Mouse (Mus musculus) small intestine, adult 2 months (tissue): ENCODE measurements around the gene Slc50a1.

ENCODE experiments used
- CTCF ChIP-seq: fragments of 200-500 bp; IDR thresholded peaks from 2 replicates; pipeline ENCODE4 v1.5.1; 2012; ENCODE audit warnings: low read depth, mild to moderate bottlenecking, control low read depth, inconsistent platforms, low read length, moderate library complexity, mixed read lengths; ENCODE audit not compliant: insufficient replicate concordance, insufficient read length; ENCODE audit errors: extremely low read depth
- POLR2A ChIP-seq: fragments of 200-500 bp; IDR thresholded peaks from 2 replicates; pipeline ENCODE4 v1.6.1; 2012; ENCODE audit warnings: low read depth, mild to moderate bottlenecking, control low read depth, inconsistent platforms, low read length, moderate library complexity

DNA sequence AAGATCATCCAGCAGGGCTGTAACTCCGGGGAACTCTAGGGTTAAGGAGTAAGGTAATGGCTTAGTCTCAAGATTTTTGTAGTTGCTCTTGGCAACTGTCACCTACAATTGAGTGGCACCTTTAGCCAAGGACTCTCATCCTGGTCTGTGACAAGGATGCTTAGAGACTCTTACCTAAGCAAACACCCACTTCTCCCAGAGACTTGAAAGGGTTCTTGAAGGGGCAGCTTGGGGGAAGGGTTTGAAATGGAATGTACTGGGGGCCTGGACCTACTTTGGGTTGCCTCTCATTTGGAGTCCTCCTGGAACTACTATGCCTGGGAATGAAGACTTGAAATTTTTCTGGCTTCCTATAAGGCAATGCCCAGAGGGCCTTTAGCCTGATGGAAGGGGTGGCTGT lies 52.1 kb downstream of the Slc50a1 start:
- TF ChIP-seq CTCF (no peak), POLR2A (no peak)
